Mouse (Mus musculus): ENCODE results near the gene Nodal.

GRCm38 (mm10) chr10:61457182-61457581 lies 39.4 kb downstream of the Nodal start:
- TF ChIP-seq CTCF (IDR thresholded peaks at IDR 0.05; ENCODE audit: borderline replicate concordance, insufficient read depth, low read depth, low read length) (no peak), POLR2A (IDR thresholded peaks at IDR 0.05; ENCODE audit: borderline replicate concordance, insufficient read depth, low read length) (no peak)
